Mouse (Mus musculus): ENCODE measurements at regions not wholly inside any gene's neighbourhood (a gene's known extent, or its start where the extent isn't known, plus 50 kb on each side); places are given as distances from the start of the nearest gene placed in this dataset.

- Histone ChIP-seq H3K27me3 (ENCODE audit: control insufficient read depth, insufficient read depth, insufficient read length) (no peaks in the 10 kb centered on the region), H3K36me3 (ENCODE audit: control insufficient read depth, insufficient read depth) (no peaks in the 10 kb centered on the region), H3K4me3 (no peak overlapping the region), H3ac (ENCODE audit: control insufficient read depth, insufficient read length) (no peak overlapping the region), H3K4me2 (ENCODE audit: low read depth) (no peak overlapping the region), H3K79me2 (ENCODE audit: control insufficient read depth, insufficient read depth) (no peaks in the 10 kb centered on the region)
- TF ChIP-seq E2F4 (IDR thresholded peaks at IDR 0.05; ENCODE audit: insufficient read depth) (no peak), POLR2A (IDR thresholded peaks at IDR 0.05; ENCODE audit: insufficient read length, low read depth) (no peak), MYOD1 (IDR thresholded peaks at IDR 0.05; ENCODE audit: control insufficient read depth in 1 of 3, insufficient read length in 2 of 3, low read depth in 2 of 3) (no peak), CEBPB (IDR thresholded peaks at IDR 0.05; ENCODE audit: insufficient read depth, poor library complexity, severe bottlenecking) (no peak), SRF (IDR thresholded peaks at IDR 0.05; ENCODE audit: control insufficient read depth, insufficient read length, low read depth) (no peak), TCF12 (IDR thresholded peaks at IDR 0.05; ENCODE audit: insufficient read depth, poor library complexity, severe bottlenecking) (no peak), TCF3 (IDR thresholded peaks at IDR 0.05; ENCODE audit: insufficient read length, low read depth) (no peak), REST (IDR thresholded peaks at IDR 0.05; ENCODE audit: insufficient read depth, insufficient read length) (no peak), USF1 (IDR thresholded peaks at IDR 0.05; ENCODE audit: low read depth) (no peak), MAX (IDR thresholded peaks at IDR 0.05; ENCODE audit: low read depth) (no peak), POLR2AphosphoS2 (IDR thresholded peaks at IDR 0.05; ENCODE audit: insufficient read length, low read depth) (no peak), MYOG (IDR thresholded peaks at IDR 0.05; ENCODE audit: control insufficient read depth in 1 of 3, insufficient read depth in 1 of 3, insufficient read length in 2 of 3, low read depth in 2 of 3) (no peak)
Observed at GRCm38 (mm10) chr17:70942478-70942877, 60.0 kb upstream of the Myom1 start.

- TF ChIP-seq MYOD1 (IDR thresholded peaks at IDR 0.05; ENCODE audit: control insufficient read depth in 1 of 3, insufficient read length in 2 of 3, low read depth in 2 of 3): no peak
- no peak for TF ChIP-seq CEBPB (IDR thresholded peaks at IDR 0.05; ENCODE audit: insufficient read depth, poor library complexity, severe bottlenecking)
- TF ChIP-seq POLR2A (IDR thresholded peaks at IDR 0.05; ENCODE audit: insufficient read length, low read depth): no peak
- H3K4me2 ChIP-seq (ENCODE audit: low read depth): no peak overlapping the region
- H3K36me3 ChIP-seq (ENCODE audit: control insufficient read depth, insufficient read depth): no peaks in the 10 kb centered on the region
- no peak overlapping the region for H3K4me3 ChIP-seq
- H3ac ChIP-seq (ENCODE audit: control insufficient read depth, insufficient read length): no peak overlapping the region
- no peaks in the 10 kb centered on the region for H3K27me3 ChIP-seq (ENCODE audit: control insufficient read depth, insufficient read depth, insufficient read length)
- no peaks in the 10 kb centered on the region for H3K79me2 ChIP-seq (ENCODE audit: control insufficient read depth, insufficient read depth)
Observed at GRCm38 (mm10) chr17:70934258-70934657, 68.2 kb upstream of the Myom1 start.

- Histone ChIP-seq H3K27me3 (ENCODE audit: control insufficient read depth, insufficient read depth, insufficient read length) (no peaks in the 10 kb centered on the region), H3ac (ENCODE audit: control insufficient read depth, insufficient read length) (no peak overlapping the region), H3K79me2 (ENCODE audit: control insufficient read depth, insufficient read depth) (no peaks in the 10 kb centered on the region), H3K4me2 (ENCODE audit: low read depth) (no peak overlapping the region), H3K36me3 (ENCODE audit: control insufficient read depth, insufficient read depth) (no peaks in the 10 kb centered on the region), H3K4me3 (no peak overlapping the region)
- no peak for TF ChIP-seq POLR2A (IDR thresholded peaks at IDR 0.05; ENCODE audit: insufficient read length, low read depth)
- no peak for TF ChIP-seq TCF12 (IDR thresholded peaks at IDR 0.05; ENCODE audit: insufficient read depth, poor library complexity, severe bottlenecking)
Observed at GRCm38 (mm10) chr17:70933122-70934050, 69.0 kb upstream of the Myom1 start.

- Histone ChIP-seq H3K4me2 (ENCODE audit: low read depth) (no peak overlapping the region), H3K27me3 (ENCODE audit: control insufficient read depth, insufficient read depth, insufficient read length) (no peaks in the 10 kb centered on the region), H3K79me2 (ENCODE audit: control insufficient read depth, insufficient read depth) (no peaks in the 10 kb centered on the region), H3K4me3 (no peak overlapping the region), H3K36me3 (ENCODE audit: control insufficient read depth, insufficient read depth) (no peaks in the 10 kb centered on the region), H3ac (ENCODE audit: control insufficient read depth, insufficient read length) (no peak overlapping the region)
- TF ChIP-seq POLR2A (IDR thresholded peaks at IDR 0.05; ENCODE audit: insufficient read length, low read depth): no peak
- no peak for TF ChIP-seq E2F4 (IDR thresholded peaks at IDR 0.05; ENCODE audit: insufficient read depth)
- no peak for TF ChIP-seq TCF3 (IDR thresholded peaks at IDR 0.05; ENCODE audit: insufficient read length, low read depth)
- TF ChIP-seq TCF12 (IDR thresholded peaks at IDR 0.05; ENCODE audit: insufficient read depth, poor library complexity, severe bottlenecking): no peak
- TF ChIP-seq MAX (IDR thresholded peaks at IDR 0.05; ENCODE audit: low read depth): no peak
- no peak for TF ChIP-seq MYOG (IDR thresholded peaks at IDR 0.05; ENCODE audit: control insufficient read depth in 1 of 3, insufficient read depth in 1 of 3, insufficient read length in 2 of 3, low read depth in 2 of 3)
- no peak for TF ChIP-seq CEBPB (IDR thresholded peaks at IDR 0.05; ENCODE audit: insufficient read depth, poor library complexity, severe bottlenecking)
- no peak for TF ChIP-seq REST (IDR thresholded peaks at IDR 0.05; ENCODE audit: insufficient read depth, insufficient read length)
- TF ChIP-seq SRF (IDR thresholded peaks at IDR 0.05; ENCODE audit: control insufficient read depth, insufficient read length, low read depth): no peak
- TF ChIP-seq MYOD1 (IDR thresholded peaks at IDR 0.05; ENCODE audit: control insufficient read depth in 1 of 3, insufficient read length in 2 of 3, low read depth in 2 of 3): no peak
- no peak for TF ChIP-seq USF1 (IDR thresholded peaks at IDR 0.05; ENCODE audit: low read depth)
- no peak for TF ChIP-seq POLR2AphosphoS2 (IDR thresholded peaks at IDR 0.05; ENCODE audit: insufficient read length, low read depth)
Observed at GRCm38 (mm10) chr17:70932565-70932964, 69.9 kb upstream of the Myom1 start.

GRCm38 (mm10) chr17:70930600-70930999 is 71.8 kb upstream of the Myom1 start:
- TF ChIP-seq SRF (IDR thresholded peaks at IDR 0.05; ENCODE audit: control insufficient read depth, insufficient read length, low read depth) (no peak), POLR2AphosphoS2 (IDR thresholded peaks at IDR 0.05; ENCODE audit: insufficient read length, low read depth) (no peak), REST (IDR thresholded peaks at IDR 0.05; ENCODE audit: insufficient read depth, insufficient read length) (no peak), MYOG (IDR thresholded peaks at IDR 0.05; ENCODE audit: control insufficient read depth in 1 of 3, insufficient read depth in 1 of 3, insufficient read length in 2 of 3, low read depth in 2 of 3) (no peak), MAX (IDR thresholded peaks at IDR 0.05; ENCODE audit: low read depth) (no peak), E2F4 (IDR thresholded peaks at IDR 0.05; ENCODE audit: insufficient read depth) (no peak), USF1 (IDR thresholded peaks at IDR 0.05; ENCODE audit: low read depth) (no peak), TCF3 (IDR thresholded peaks at IDR 0.05; ENCODE audit: insufficient read length, low read depth) (no peak), POLR2A (IDR thresholded peaks at IDR 0.05; ENCODE audit: insufficient read length, low read depth) (no peak), TCF12 (IDR thresholded peaks at IDR 0.05; ENCODE audit: insufficient read depth, poor library complexity, severe bottlenecking) (no peak), MYOD1 (IDR thresholded peaks at IDR 0.05; ENCODE audit: control insufficient read depth in 1 of 3, insufficient read length in 2 of 3, low read depth in 2 of 3) (no peak), CEBPB (IDR thresholded peaks at IDR 0.05; ENCODE audit: insufficient read depth, poor library complexity, severe bottlenecking) (no peak)
- Histone ChIP-seq H3K4me2 (ENCODE audit: low read depth) (no peak overlapping the region), H3K4me3 (no peak overlapping the region), H3K79me2 (ENCODE audit: control insufficient read depth, insufficient read depth) (no peaks in the 10 kb centered on the region), H3K36me3 (ENCODE audit: control insufficient read depth, insufficient read depth) (no peaks in the 10 kb centered on the region), H3K27me3 (ENCODE audit: control insufficient read depth, insufficient read depth, insufficient read length) (no peaks in the 10 kb centered on the region), H3ac (ENCODE audit: control insufficient read depth, insufficient read length) (no peak overlapping the region)
